Mouse (Mus musculus) central nervous system, embryonic 11.5 days (tissue): Measurements from ENCODE around the gene Tyw1. TPM values are rescaled to one million over a fixed set of nuclear protein-coding genes. Genes with fewer than 3 reads are reported as not detected.

ENCODE experiments used
- polyA plus RNA-seq: library from polyadenylated mRNA; depleted of rRNA; stranded (reverse); fragments of >200 nt; gene quantifications from 2 replicates; pipeline ENCODE4 v1.2.3, GENCODE M21; 2012; rRNA removed

Tyw1 gene
- polyA plus RNA-seq, result 19.6 and 22.9 TPM in 2 replicates

DNA sequence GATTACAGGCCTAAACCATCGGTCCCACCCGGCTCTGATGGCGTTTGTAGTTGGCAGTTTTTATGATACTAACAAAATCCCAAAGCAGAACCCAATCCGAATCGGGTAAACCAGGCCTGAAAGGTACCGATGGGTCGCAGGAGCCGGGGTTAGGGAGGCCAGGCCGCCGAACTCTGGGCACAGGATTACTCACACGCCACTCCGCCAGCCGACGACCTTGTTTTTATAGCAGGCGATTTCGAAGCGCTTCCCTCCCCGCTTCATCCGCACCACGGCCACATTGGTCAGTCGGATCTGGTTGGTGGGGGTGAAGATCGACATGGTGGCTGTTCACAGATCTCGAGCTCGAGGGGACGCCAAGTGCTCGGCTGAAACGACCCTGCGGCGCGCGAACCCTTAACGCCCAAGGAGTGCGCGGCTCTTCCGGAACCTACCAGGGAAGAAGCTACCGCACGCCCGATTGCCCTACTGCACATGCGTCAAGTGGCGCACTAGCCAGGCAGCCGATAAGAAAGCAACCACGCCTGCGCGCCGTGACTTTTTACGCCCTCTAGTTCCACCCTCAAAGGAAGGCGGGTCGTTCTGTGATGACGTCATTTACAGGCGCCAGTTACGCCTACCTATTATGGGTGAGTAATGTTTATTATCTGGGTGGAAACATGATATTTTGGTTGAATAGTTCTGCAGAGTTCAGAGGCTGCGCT is at the start of gene Tyw1, which contains the start of gene Sbds:
Tyw1 (plus strand) TSS at position 603 of the 704 bp plus-strand sequence.
Sbds (minus strand) TSS at position 514 of the 704 bp plus-strand sequence.

DNA sequence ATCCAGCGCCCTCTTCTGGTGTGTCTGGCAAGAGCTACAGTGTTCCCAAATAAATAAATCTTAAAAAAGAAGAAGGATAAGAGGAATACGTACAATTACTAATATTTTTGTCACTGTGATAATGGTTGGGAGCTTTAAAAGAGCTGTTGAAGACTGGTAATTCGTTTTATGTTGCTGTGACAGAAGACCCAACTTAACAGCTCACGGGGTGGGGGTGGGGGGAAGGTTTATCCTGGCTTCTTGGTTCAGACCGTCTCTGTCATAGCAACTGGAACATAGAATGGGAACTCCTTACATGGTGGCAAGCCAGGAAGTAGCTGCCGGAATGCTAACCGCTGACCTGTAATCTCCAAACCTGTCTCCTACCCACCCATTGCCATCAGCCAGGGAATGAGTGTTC is 38.6 kb upstream of the Tyw1 start, which contains the start of gene Tmem248:
Tmem248 (plus strand) TSS at position 301 of the 400 bp plus-strand sequence.

DNA sequence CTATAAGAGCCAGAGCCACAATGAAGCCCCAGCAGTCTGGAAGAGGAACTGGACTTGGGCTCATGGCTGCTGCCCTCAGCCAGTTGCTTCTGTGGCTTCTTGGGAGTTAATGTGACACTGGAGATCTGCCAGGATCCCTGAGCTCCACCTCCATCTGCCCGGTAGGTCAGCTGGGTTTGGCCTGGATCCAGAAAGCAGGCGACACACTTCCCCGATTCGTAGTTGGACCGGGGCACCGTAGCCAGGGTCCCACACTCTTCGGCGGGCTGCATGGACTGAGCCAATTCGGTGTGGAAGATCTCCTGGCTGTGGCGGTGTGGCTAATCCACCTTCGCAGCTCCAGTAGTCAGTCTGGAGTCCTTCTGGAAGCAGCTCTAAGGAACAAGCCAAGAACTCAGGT is 113.8 kb downstream of the Tyw1 start, which contains the start of gene Caln1:
Caln1 (plus strand) TSS at position 219 of the 400 bp plus-strand sequence.

DNA sequence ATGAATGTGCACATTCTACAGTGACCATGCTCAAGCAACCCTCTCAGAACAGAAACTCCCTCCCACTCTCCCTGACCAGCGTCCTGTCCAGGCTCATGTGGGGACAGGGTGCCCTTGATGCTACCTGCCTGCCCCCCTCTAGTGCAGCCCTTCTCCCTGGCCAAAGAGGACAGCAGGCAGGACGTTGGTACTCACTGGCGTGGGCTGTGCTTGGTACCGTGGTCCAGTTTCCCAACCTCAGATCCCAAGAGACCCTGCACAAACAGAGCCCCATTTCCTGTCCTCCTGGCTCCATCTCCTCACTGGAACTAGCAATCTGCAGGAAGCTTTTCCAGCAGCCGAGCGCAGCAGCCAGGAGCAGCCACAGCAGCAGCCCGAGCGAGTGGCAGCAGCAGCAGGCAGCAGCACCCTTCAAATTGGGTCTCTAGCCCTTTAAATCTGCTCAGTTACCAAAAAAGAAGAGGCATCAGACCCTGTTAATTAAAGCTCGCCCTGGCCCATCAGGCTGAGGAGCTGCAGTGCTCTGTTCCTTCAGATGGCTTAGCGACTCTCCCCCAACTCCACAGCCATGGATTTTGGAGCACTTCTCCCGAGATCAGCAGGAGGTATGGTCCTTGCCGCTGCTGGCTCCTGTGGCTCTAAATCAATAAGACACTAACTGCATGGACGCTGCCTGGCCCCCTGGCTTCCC is 128.9 kb downstream of the Tyw1 start, which contains the start of gene A330070K13Rik:
A330070K13Rik (minus strand) TSS at position 410 of the 691 bp plus-strand sequence.

Other genes starting within 250 kb of the Tyw1 start
- gene Asl, start 226.4 kb upstream of the Tyw1 start, polyA plus RNA-seq, result 17.5 and 20.5 TPM in 2 replicates
- 46.3 and 53.2 TPM in 2 replicates for gene Crcp, start 226.3 kb upstream of the Tyw1 start, polyA plus RNA-seq
- 25.8 and 37.6 TPM in 2 replicates for gene Tpst1, start 182.3 kb upstream of the Tyw1 start, polyA plus RNA-seq
- 3.8 and 4.8 TPM in 2 replicates for gene Kctd7, start 110.8 kb upstream of the Tyw1 start, polyA plus RNA-seq
- 21.5 and 22.6 TPM in 2 replicates for gene Rabgef1, start 83.8 kb upstream of the Tyw1 start, polyA plus RNA-seq
- 24.5 and 32.1 TPM in 2 replicates for gene Tmem248, start 38.5 kb upstream of the Tyw1 start, polyA plus RNA-seq
- 62.1 and 81.8 TPM in 2 replicates for gene Sbds, start 89 bp upstream of the Tyw1 start, polyA plus RNA-seq
- gene Caln1, start 113.8 kb downstream of the Tyw1 start, polyA plus RNA-seq, result 0.18 and 0.41 TPM in 2 replicates
- gene A330070K13Rik, start 129.0 kb downstream of the Tyw1 start, polyA plus RNA-seq, result not detected in 2 replicates